Mouse (Mus musculus) brown adipose tissue, adult 24 weeks (tissue): ENCODE results near the gene Has1. TPM values are rescaled to one million over a fixed set of nuclear protein-coding genes. Genes with fewer than 3 reads are reported as not detected.
"Not testable (repeated sequence)": the region's sequence is repeated elsewhere in the genome, so short reads cannot be mapped to it uniquely, and the experiment has no call there.

ENCODE experiments used
- H3K27ac ChIP-seq: fragments of 200-500 bp; replicated peaks from 2 replicates; pipeline ENCODE4 v1.5.1; 2012; ENCODE audit warnings: low read depth, mild to moderate bottlenecking, low read length
- H3K4me1 ChIP-seq: fragments of 200-500 bp; 2 replicates; pipeline ENCODE4 v1.6.1; 2012; ENCODE audit warnings: low read length, mixed read lengths; ENCODE audit not compliant: control insufficient read depth, insufficient read depth, insufficient read length
- H3K4me3 ChIP-seq: fragments of 200-500 bp; 2 replicates; pipeline ENCODE4 v1.5.1; 2012; ENCODE audit warnings: low read depth, mild to moderate bottlenecking, low read length, moderate library complexity; ENCODE audit not compliant: insufficient read depth
- polyA plus RNA-seq: library from polyadenylated mRNA; stranded (reverse); fragments of >200 nt; gene quantifications from 2 replicates; pipeline ENCODE4 v1.2.4, GENCODE M21; 2012; ENCODE audit not compliant: missing spikeins, insufficient read depth, insufficient read length

Gene Has1
- polyA plus RNA-seq, 1 experiment = 1.5 TPM

- Histone ChIP-seq H3K4me1 (no peaks in the 10 kb centered on the region), H3K4me3 (no peak overlapping the region), H3K27ac (no peak overlapping the region)
These were observed 2.4 kb upstream of the Has1 start for GRCm38 (mm10) chr17:17857446-17857845.

GRCm38 (mm10) chr17:17856612-17857011 is 1.6 kb upstream of the Has1 start:
- no peaks in the 10 kb centered on the region for H3K4me1 ChIP-seq
- H3K27ac ChIP-seq = no peak overlapping the region
- no peak overlapping the region for H3K4me3 ChIP-seq

DNA sequence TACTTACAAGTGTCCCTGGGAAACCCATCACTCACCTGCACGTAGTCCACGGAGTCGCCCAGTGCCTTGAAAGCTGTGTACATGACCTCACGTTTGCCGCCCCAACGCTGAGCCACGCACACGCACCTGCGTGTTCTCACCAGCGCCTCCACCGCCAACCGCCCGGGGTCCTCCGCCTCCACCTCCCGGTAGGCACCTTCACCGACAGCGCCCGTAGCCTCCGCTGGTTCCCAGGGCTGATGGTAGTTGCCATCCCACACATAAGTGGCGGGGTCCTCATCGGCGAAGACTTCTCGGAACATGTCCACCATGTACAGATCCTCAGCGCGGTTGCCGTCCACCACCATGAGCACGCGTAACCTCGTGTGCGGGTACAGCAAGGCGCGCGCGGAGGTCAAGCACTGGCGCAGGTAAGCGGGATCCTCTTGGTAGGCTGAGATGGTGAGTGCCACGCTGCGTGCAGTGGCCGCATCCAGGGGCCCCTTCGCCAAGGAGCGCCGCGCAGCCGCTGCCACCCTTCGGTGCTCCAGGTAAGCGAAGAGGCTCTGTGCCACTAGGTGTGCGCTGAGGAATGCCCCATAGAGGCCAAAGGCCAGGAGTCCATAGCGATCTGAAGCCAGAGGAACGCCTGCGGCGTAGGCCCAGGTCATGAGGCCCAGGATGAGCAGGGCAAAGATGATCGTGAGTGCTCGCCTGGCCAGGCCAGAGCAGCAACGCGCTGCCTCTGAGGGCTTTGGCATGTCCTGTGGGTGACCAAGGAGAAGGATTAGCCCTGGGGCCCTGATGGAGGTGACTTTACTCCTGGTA is 4.9 kb downstream of the Has1 start:
- no peaks in the 10 kb centered on the region for H3K4me1 ChIP-seq
- H3K4me3 ChIP-seq = no peak overlapping the region
- no peak overlapping the region for H3K27ac ChIP-seq

- Histone ChIP-seq H3K4me3 (no peak overlapping the region), H3K27ac (no peak overlapping the region), H3K4me1 (no peaks in the 10 kb centered on the region)
These were observed 6.0 kb downstream of the Has1 start for GRCm38 (mm10) chr17:17848988-17849387.

GRCm38 (mm10) chr17:17845187-17846027 is 9.6 kb downstream of the Has1 start:
- no peaks in the 10 kb centered on the region for H3K4me1 ChIP-seq
- H3K27ac ChIP-seq = no peak overlapping the region
- no peak overlapping the region for H3K4me3 ChIP-seq

GRCm38 (mm10) chr17:17844606-17845005 is 10.4 kb downstream of the Has1 start:
- H3K4me3 ChIP-seq, H3K27ac ChIP-seq, H3K4me1 ChIP-seq: not testable (repeated sequence)

GRCm38 (mm10) chr17:17843534-17844261 is 11.3 kb downstream of the Has1 start:
- Histone ChIP-seq H3K4me3 (no peak overlapping the region), H3K4me1 (no peaks in the 10 kb centered on the region), H3K27ac (no peak overlapping the region)

- no peak overlapping the region for H3K27ac ChIP-seq
- H3K4me1 ChIP-seq = peaks cover 2% of the 10 kb centered on the region; the same call in 1 of the 2 replicates
- no peak overlapping the region for H3K4me3 ChIP-seq
These were observed 14.2 kb downstream of the Has1 start for GRCm38 (mm10) chr17:17840796-17841195.

DNA sequence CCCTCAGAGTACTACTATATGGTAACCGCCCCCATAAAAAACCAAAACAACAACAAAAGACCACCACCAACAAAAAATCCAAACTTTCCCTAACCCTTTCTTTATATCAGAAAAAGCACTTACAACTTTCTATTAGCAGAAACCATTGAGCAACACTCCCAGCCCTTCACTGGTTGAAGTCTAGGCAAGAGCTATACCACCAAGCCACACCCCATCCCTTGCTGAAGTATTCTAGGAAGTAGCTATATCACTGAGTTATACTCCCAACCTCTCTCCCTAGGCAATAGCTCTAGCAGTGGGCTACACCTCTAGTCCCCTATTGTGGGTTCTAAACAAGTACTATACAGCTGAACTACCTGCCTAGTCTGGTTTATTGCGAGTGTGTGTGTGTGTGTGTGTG is 15.7 kb downstream of the Has1 start:
- Histone ChIP-seq H3K4me1 (peaks cover 2% of the 10 kb centered on the region; the same call in 1 of the 2 replicates), H3K4me3 (no peak overlapping the region), H3K27ac (no peak overlapping the region)

DNA sequence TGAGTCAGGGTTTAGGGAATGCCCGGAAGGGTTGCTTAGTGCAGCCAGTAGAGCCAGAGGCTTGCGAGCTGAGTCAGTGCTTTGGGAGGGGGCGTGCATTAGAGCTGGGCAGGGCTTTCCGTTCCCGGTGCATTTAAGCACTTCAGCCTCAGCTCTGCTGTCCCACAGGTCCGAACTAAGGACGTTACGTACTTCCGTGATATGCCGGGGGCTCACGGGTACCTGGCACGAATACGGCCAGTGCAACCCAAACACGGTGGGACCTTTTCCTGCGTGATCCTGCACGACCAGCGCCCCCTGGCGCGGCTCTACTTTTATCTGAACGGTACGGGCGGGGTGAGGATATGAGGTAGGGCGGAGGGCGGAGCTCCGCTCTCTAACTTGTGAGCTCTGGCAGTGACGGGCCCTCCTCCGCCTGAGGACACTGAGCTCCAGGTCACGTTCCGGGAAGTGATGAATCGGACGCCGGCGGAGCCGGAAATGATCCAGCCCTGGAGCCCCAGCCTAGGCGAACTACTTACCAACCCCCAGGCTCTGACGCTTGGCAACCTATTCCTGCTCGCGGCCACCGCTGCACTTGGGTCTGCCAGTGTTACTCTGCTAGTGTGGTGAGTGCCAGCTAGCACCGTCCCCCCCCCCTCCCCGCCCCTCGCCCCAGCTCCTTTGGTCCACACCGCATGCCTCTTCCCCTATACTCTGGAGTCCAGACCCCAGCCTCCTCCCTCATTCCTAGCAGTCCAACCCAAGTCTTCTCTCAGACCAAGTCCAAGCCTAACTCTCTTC is 16.9 kb downstream of the Has1 start:
- Histone ChIP-seq H3K4me1 (peaks cover 2% of the 10 kb centered on the region; the same call in 1 of the 2 replicates), H3K4me3 (peak overlapping the region; percentile 70), H3K27ac (peak overlapping the region; percentile 93)

DNA sequence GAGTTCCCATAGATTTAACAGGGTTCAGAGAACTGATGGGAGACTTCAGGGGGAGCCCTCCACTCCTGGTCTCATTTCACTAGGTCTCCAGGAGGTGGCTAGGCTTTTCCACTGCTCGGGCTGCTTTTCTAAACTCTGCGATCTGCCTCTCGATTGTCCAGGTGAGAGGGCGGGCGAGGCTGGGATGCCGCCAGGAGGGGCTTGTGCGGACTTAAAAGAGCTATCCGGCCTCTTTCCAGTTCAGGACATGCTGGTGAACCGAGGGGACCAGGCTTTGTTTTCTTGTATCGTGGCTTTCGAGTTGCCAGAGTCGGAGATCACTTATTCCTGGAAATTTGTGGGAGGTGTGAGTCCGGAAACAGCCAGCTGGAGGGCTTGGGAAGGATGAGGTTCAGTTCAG is 17.6 kb downstream of the Has1 start:
- H3K4me3 ChIP-seq = peak overlapping the region; percentile 70

DNA sequence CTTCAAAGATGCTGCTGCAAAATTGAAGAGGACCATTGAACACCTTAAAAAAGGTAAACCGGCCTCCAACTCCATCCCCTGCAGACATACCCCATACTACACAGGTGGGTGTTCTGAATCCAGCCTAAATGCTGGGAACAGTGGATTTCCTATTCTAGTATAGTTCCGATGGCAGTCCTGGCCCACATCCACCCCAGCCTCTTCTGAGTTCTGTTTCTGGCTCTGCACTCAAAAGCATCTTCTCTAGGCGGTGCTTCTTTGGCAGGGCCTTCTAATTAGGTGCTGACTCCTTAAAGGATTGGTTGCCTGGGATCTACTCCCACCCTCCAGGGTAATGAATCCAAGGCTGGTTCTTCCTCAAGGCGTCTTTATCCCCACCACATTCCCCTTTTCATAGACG is 18.9 kb downstream of the Has1 start:
- no peak overlapping the region for H3K4me3 ChIP-seq
- H3K27ac ChIP-seq = no peak overlapping the region
- peaks cover 2% of the 10 kb centered on the region; the same call in 1 of the 2 replicates for H3K4me1 ChIP-seq

More for the DNA sequence above, 17.6 kb downstream of the Has1 start:
- Histone ChIP-seq H3K4me1 (peaks cover 2% of the 10 kb centered on the region; the same call in 1 of the 2 replicates), H3K27ac (peak overlapping the region; percentile 83)

- Histone ChIP-seq H3K4me1 (peaks cover 2% of the 10 kb centered on the region; the same call in 1 of the 2 replicates), H3K27ac (no peak overlapping the region), H3K4me3 (no peak overlapping the region)
These were observed 20.1 kb downstream of the Has1 start for GRCm38 (mm10) chr17:17834896-17835295.

- no peak overlapping the region for H3K4me3 ChIP-seq
- H3K4me1 ChIP-seq = 0 out of 2 replicates have a peak, but pooled peaks cover 5% of the 10 kb centered on the region
- H3K27ac ChIP-seq = 0 out of 2 replicates have a peak overlapping the region, but pooled peaks have one; percentile 19
These were observed 24.3 kb downstream of the Has1 start for GRCm38 (mm10) chr17:17830731-17831130.
